Mouse (Mus musculus) forebrain, embryonic 15.5 days (tissue): ENCODE results near the gene Itga1. TPM values are rescaled to one million over a fixed set of nuclear protein-coding genes. Genes with fewer than 3 reads are reported as not detected.

ENCODE experiments used
- ATAC-seq: fragments of 200-750 bp; cut with Nextera tagmentation; replicated peaks from 2 replicates; pipeline ENCODE4 v1.8.0; 2017; ENCODE audit warnings: mild to moderate bottlenecking, moderate TSS enrichment, moderate library complexity
- H3K27ac ChIP-seq: fragments of 300-500 bp; sonication (generic); replicated peaks from 2 replicates; pipeline ENCODE4 v1.5.1; 2015; ENCODE audit warnings: mild to moderate bottlenecking, inconsistent platforms
- H3K27me3 ChIP-seq: fragments of 300-500 bp; sonication (generic); 2 replicates; pipeline ENCODE4 v1.6.1; 2015; ENCODE audit warnings: inconsistent platforms
- H3K36me3 ChIP-seq: fragments of 300-500 bp; sonication (generic); 2 replicates; pipeline ENCODE4 v1.6.1; 2015; ENCODE audit warnings: mild to moderate bottlenecking, inconsistent platforms
- H3K4me1 ChIP-seq: fragments of 300-500 bp; sonication (generic); 2 replicates; pipeline ENCODE4 v1.6.1; 2015; ENCODE audit warnings: inconsistent platforms
- H3K4me2 ChIP-seq: fragments of 300-500 bp; sonication (generic); replicated peaks from 2 replicates; pipeline ENCODE4 v1.6.1; 2015; ENCODE audit warnings: mild to moderate bottlenecking, inconsistent platforms
- H3K4me3 ChIP-seq: fragments of 300-500 bp; sonication (generic); 2 replicates; pipeline ENCODE4 v1.5.1; 2015; ENCODE audit warnings: mild to moderate bottlenecking, inconsistent platforms
- H3K9ac ChIP-seq: fragments of 300-500 bp; sonication (generic); replicated peaks from 2 replicates; pipeline ENCODE4 v1.6.1; 2015; ENCODE audit warnings: mild to moderate bottlenecking, inconsistent platforms
- H3K9me3 ChIP-seq: fragments of 300-500 bp; sonication (generic); 2 replicates; pipeline ENCODE4 v1.6.1; 2016; ENCODE audit warnings: inconsistent platforms
- WGBS: fragments of 180-500 bp; shearing (Covaris S2); methylation state at CpG from one replicate; pipeline ENCODE4 v1.1.7; 2015; ENCODE audit warnings: mixed read lengths; 5-methylcytosine and 5-hydroxymethylcytosine counted together
- polyA plus RNA-seq: library from polyadenylated mRNA; unstranded; fragments of >200 nt; fragmentation: Nextera tagmentation; extraction: Ambion mirVana; gene quantifications from 2 replicates; pipeline ENCODE4 v1.2.1, GENCODE M21; 2015

Gene Itga1
- polyA plus RNA-seq, 1 experiment from 2014 or later, result 5.6 TPM

- 90% methylated on average over 7 of the region's 7 CpGs for WGBS
Observed at GRCm38 (mm10) chr13:114933541-114933940, 168.2 kb downstream of the Itga1 start.

DNA sequence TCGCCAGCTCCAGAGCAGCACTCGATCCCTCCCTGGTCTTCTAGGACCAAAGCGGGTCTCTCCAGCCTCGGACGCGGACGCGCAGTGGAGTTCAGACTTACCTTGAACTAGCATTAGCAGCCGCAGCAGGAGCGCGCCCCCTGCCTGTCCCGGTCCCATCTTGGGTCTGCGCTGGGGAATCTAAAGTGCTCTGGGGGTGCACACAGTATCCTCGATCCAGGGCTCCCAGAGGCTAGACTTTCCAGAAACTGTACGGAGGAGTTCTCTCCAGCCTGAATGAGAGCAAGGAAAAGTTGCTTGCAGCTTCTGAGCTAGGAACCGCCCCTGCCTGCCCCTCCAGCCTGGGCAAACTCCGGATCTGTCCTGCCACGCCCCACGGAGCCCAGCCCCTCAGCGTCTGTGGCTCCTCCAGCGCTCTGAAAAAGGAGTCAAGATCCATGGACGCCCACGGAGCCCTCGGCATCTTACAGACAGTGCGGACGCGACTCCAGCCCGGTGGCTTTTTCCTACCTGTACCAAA, 169.9 kb downstream of the Itga1 start, which contains the start of gene Itga2:
Itga2 (minus strand) TSS at position 326 of the 520 bp plus-strand sequence.
- peaks cover 15% of the 10 kb centered on the region for H3K4me1 ChIP-seq

More at GRCm38 (mm10) chr13:114933541-114933940, 168.2 kb downstream of the Itga1 start:
- H3K36me3 ChIP-seq, result no peaks in the 10 kb centered on the region
- H3K4me3 ChIP-seq, result no peak overlapping the region
- H3K27ac ChIP-seq, result no peak overlapping the region
- no peak for ATAC-seq
- no peak overlapping the region for H3K9ac ChIP-seq
- H3K27me3 ChIP-seq, result no peaks in the 10 kb centered on the region
- peaks cover 15% of the 10 kb centered on the region for H3K4me1 ChIP-seq
- no peak overlapping the region for H3K4me2 ChIP-seq
- H3K9me3 ChIP-seq, result no peaks in the 10 kb centered on the region

GRCm38 (mm10) chr13:114930996-114931649, 170.6 kb downstream of the Itga1 start:
- peaks cover 15% of the 10 kb centered on the region for H3K4me1 ChIP-seq
- WGBS, result 1% methylated on average over 10 of the region's 10 CpGs
- no peaks in the 10 kb centered on the region for H3K27me3 ChIP-seq
- ATAC-seq, result peak; percentile 63
- peak overlapping the region; percentile 87 for H3K4me2 ChIP-seq
- H3K9me3 ChIP-seq, result no peaks in the 10 kb centered on the region
- peak overlapping the region; percentile 40 for H3K9ac ChIP-seq
- no peak overlapping the region for H3K27ac ChIP-seq
- H3K4me3 ChIP-seq, result peak overlapping the region; percentile 42
- no peaks in the 10 kb centered on the region for H3K36me3 ChIP-seq

More for the DNA sequence above, 169.9 kb downstream of the Itga1 start, which contains the start of gene Itga2:
- ATAC-seq, result peak; percentile 89
- peak within 1 kb of the TSS; percentile 42 for H3K4me3 ChIP-seq
- H3K4me2 ChIP-seq, result peak within 1 kb of the TSS; percentile 87
- peak within 1 kb of the TSS; percentile 40 for H3K9ac ChIP-seq
- WGBS, result 2% methylated on average over 28 of the region's 28 CpGs
- H3K27me3 ChIP-seq, result no peaks in the 10 kb centered on the region
- no peak within 1 kb of the TSS for H3K27ac ChIP-seq
- no peaks in the 10 kb centered on the region for H3K36me3 ChIP-seq
- H3K9me3 ChIP-seq, result no peaks in the 10 kb centered on the region

DNA sequence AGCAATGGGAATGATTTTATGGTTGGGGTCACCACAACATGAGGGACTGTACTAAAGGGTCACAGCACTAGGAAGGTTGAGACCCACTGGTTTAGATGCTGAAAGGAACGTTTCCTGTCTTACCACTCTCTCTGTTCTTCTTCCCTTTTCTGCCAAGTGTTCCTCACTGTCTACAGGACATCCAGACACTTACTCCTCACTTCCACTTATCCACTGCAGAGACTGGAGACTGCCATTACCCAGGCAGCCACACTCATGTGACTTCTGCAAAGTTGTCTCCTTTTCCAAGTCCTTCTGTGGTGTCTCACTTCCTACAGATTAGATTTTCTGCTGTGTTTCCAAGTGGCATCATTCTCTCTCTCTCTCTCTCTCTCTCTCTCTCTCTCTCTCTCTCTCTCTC, 177.0 kb downstream of the Itga1 start:
- Histone ChIP-seq H3K4me3 (no peak overlapping the region), H3K4me1 (peaks cover 16% of the 10 kb centered on the region), H3K9me3 (no peaks in the 10 kb centered on the region), H3K36me3 (no peaks in the 10 kb centered on the region), H3K9ac (no peak overlapping the region), H3K4me2 (no peak overlapping the region), H3K27ac (no peak overlapping the region), H3K27me3 (no peaks in the 10 kb centered on the region)
- WGBS, result 84% methylated on average over 1 of the region's 1 CpGs
- no peak for ATAC-seq

- peak overlapping the region; percentile 56 for H3K27ac ChIP-seq
- H3K4me2 ChIP-seq, result peak overlapping the region; percentile 29
- H3K27me3 ChIP-seq, result no peaks in the 10 kb centered on the region
- 6% methylated on average over 9 of the region's 9 CpGs for WGBS
- ATAC-seq, result peak; percentile 96
- no peaks in the 10 kb centered on the region for H3K9me3 ChIP-seq
- H3K4me3 ChIP-seq, result 0 out of 2 replicates have a peak overlapping the region, but pooled peaks have one; percentile 4
- peak overlapping the region; percentile 6; the same call in 1 of the 2 replicates for H3K9ac ChIP-seq
- no peaks in the 10 kb centered on the region for H3K36me3 ChIP-seq
- H3K4me1 ChIP-seq, result peaks cover 16% of the 10 kb centered on the region
Observed at GRCm38 (mm10) chr13:114923331-114923730, 178.4 kb downstream of the Itga1 start.

- ATAC-seq, result no peak
Observed at GRCm38 (mm10) chr13:114915767-114916166, 186.0 kb downstream of the Itga1 start.

GRCm38 (mm10) chr13:114914963-114915362, 186.8 kb downstream of the Itga1 start:
- ATAC-seq, result no peak
- H3K4me1 ChIP-seq, result no peaks in the 10 kb centered on the region
- no peak overlapping the region for H3K4me2 ChIP-seq
- H3K36me3 ChIP-seq, result no peaks in the 10 kb centered on the region
- no peak overlapping the region for H3K4me3 ChIP-seq
- no peak overlapping the region for H3K27ac ChIP-seq
- WGBS, result 92% methylated on average over 4 of the region's 4 CpGs
- no peaks in the 10 kb centered on the region for H3K27me3 ChIP-seq
- no peaks in the 10 kb centered on the region for H3K9me3 ChIP-seq
- no peak overlapping the region for H3K9ac ChIP-seq

More at GRCm38 (mm10) chr13:114915767-114916166, 186.0 kb downstream of the Itga1 start:
- no peaks in the 10 kb centered on the region for H3K36me3 ChIP-seq
- no peak overlapping the region for H3K9ac ChIP-seq
- H3K4me2 ChIP-seq, result no peak overlapping the region
- no peaks in the 10 kb centered on the region for H3K9me3 ChIP-seq
- H3K27me3 ChIP-seq, result no peaks in the 10 kb centered on the region
- H3K4me3 ChIP-seq, result no peak overlapping the region
- no peaks in the 10 kb centered on the region for H3K4me1 ChIP-seq
- WGBS, result 80% methylated on average over 5 of the region's 5 CpGs
- H3K27ac ChIP-seq, result no peak overlapping the region

- Histone ChIP-seq H3K27me3 (no peaks in the 10 kb centered on the region), H3K9ac (no peak overlapping the region), H3K27ac (no peak overlapping the region), H3K9me3 (no peaks in the 10 kb centered on the region), H3K4me3 (no peak overlapping the region), H3K4me1 (no peaks in the 10 kb centered on the region), H3K36me3 (no peaks in the 10 kb centered on the region), H3K4me2 (no peak overlapping the region)
- WGBS, result 89% methylated on average over 4 of the region's 4 CpGs
- no peak for ATAC-seq
Observed at GRCm38 (mm10) chr13:114914559-114914958, 187.2 kb downstream of the Itga1 start.

- no peak overlapping the region for H3K4me3 ChIP-seq
- ATAC-seq, result no peak
- no peak overlapping the region for H3K4me2 ChIP-seq
- H3K9ac ChIP-seq, result no peak overlapping the region
- H3K27me3 ChIP-seq, result no peaks in the 10 kb centered on the region
- 85% methylated on average over 9 of the region's 9 CpGs for WGBS
- H3K4me1 ChIP-seq, result no peaks in the 10 kb centered on the region
- no peak overlapping the region for H3K27ac ChIP-seq
- H3K36me3 ChIP-seq, result no peaks in the 10 kb centered on the region
- H3K9me3 ChIP-seq, result no peaks in the 10 kb centered on the region
Observed at GRCm38 (mm10) chr13:114910629-114911028, 191.1 kb downstream of the Itga1 start.

DNA sequence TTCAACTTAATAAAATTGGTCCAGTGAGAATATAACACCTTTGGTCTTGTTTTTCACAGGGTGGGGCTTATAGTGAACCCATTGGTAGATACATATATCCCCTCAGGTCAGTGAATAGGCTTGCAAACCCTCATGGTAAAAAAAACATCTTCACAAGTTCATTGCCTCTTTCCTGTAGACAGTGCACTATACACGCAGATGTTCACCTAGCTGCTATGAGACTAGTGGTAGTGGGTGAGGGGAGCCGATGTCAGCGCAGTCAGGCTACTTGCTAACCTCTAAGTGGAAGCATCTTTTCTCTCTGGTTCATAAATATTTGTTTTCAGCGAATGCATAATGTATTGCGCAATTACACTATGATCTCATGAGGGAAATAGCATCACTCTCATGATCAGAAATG, 192.2 kb downstream of the Itga1 start:
- Histone ChIP-seq H3K9me3 (no peaks in the 10 kb centered on the region), H3K27ac (no peak overlapping the region), H3K4me3 (no peak overlapping the region), H3K27me3 (no peaks in the 10 kb centered on the region), H3K4me1 (no peaks in the 10 kb centered on the region), H3K9ac (no peak overlapping the region), H3K36me3 (no peaks in the 10 kb centered on the region), H3K4me2 (no peak overlapping the region)
- WGBS, result 96% methylated on average over 5 of the region's 5 CpGs
- no peak for ATAC-seq

- WGBS, result 79% methylated on average over 4 of the region's 4 CpGs
Observed at GRCm38 (mm10) chr13:114907876-114908275, 193.9 kb downstream of the Itga1 start.

More at GRCm38 (mm10) chr13:114907876-114908275, 193.9 kb downstream of the Itga1 start:
- no peak overlapping the region for H3K27ac ChIP-seq
- H3K27me3 ChIP-seq, result no peaks in the 10 kb centered on the region
- H3K4me1 ChIP-seq, result no peaks in the 10 kb centered on the region
- no peaks in the 10 kb centered on the region for H3K36me3 ChIP-seq
- H3K4me2 ChIP-seq, result no peak overlapping the region
- H3K4me3 ChIP-seq, result no peak overlapping the region
- no peak for ATAC-seq
- no peaks in the 10 kb centered on the region for H3K9me3 ChIP-seq
- H3K9ac ChIP-seq, result no peak overlapping the region
